Mouse (Mus musculus) heart, embryonic 13.5 days (tissue): ENCODE results near the gene Tmcc2. TPM values are rescaled to one million over a fixed set of nuclear protein-coding genes. Genes with fewer than 3 reads are reported as not detected.

ENCODE experiments used
- ATAC-seq: fragments of 200-750 bp; cut with Nextera tagmentation; 2 replicates; pipeline ENCODE4 v1.8.0; 2017; ENCODE audit warnings: moderate TSS enrichment; ENCODE audit not compliant: insufficient number of reproducible peaks, low FRiP score, low TSS enrichment; ENCODE audit errors: extremely low read depth
- H3K27ac ChIP-seq: fragments of 300-500 bp; sonication (generic); replicated peaks from 2 replicates; pipeline ENCODE4 v1.5.1; 2015; ENCODE audit warnings: moderate library complexity, mild to moderate bottlenecking, inconsistent platforms
- H3K27me3 ChIP-seq: fragments of 300-500 bp; sonication (generic); replicated peaks from 2 replicates; pipeline ENCODE4 v1.6.1; 2015; ENCODE audit warnings: mild to moderate bottlenecking, inconsistent platforms
- H3K36me3 ChIP-seq: fragments of 300-500 bp; sonication (generic); 2 replicates; pipeline ENCODE4 v1.6.1; 2015; ENCODE audit warnings: mild to moderate bottlenecking, inconsistent platforms
- H3K4me1 ChIP-seq: fragments of 300-500 bp; sonication (generic); 2 replicates; pipeline ENCODE4 v1.6.1; 2015; ENCODE audit warnings: inconsistent platforms
- H3K4me2 ChIP-seq: fragments of 300-500 bp; sonication (generic); 2 replicates; pipeline ENCODE4 v1.6.1; 2015; ENCODE audit warnings: inconsistent platforms, mild to moderate bottlenecking, moderate library complexity
- H3K4me3 ChIP-seq: fragments of 300-500 bp; sonication (generic); 2 replicates; pipeline ENCODE4 v1.5.1; 2015; ENCODE audit warnings: moderate library complexity, mild to moderate bottlenecking, inconsistent platforms
- H3K9ac ChIP-seq: fragments of 300-500 bp; sonication (generic); 2 replicates; pipeline ENCODE4 v1.6.1; 2015; ENCODE audit warnings: inconsistent platforms, mild to moderate bottlenecking, moderate library complexity
- H3K9me3 ChIP-seq: fragments of 300-500 bp; sonication (generic); 2 replicates; pipeline ENCODE4 v1.6.1; 2016; ENCODE audit warnings: inconsistent platforms
- WGBS: fragments of 180-500 bp; shearing (Covaris S2); methylation state at CpG from one replicate; pipeline ENCODE4 v1.1.7; 2015; ENCODE audit warnings: mixed read lengths; 5-methylcytosine and 5-hydroxymethylcytosine counted together
- polyA plus RNA-seq: library from polyadenylated mRNA; unstranded; fragments of >200 nt; fragmentation: Nextera tagmentation; extraction: Ambion mirVana; gene quantifications from 2 replicates; pipeline ENCODE4 v1.2.1, GENCODE M21; 2015

Tmcc2 gene
- polyA plus RNA-seq, 1 experiment from 2014 or later: 35.8 TPM

GRCm38 (mm10) chr1:132338027-132338660 lies 52.9 kb downstream of the Tmcc2 start:
- no peak overlapping the region for H3K4me2 ChIP-seq
- H3K9me3 ChIP-seq: no peaks in the 10 kb centered on the region
- no peak overlapping the region for H3K4me3 ChIP-seq
- ATAC-seq: no peak
- no peaks in the 10 kb centered on the region for H3K36me3 ChIP-seq
- 24% methylated on average over 8 of the region's 8 CpGs for WGBS
- H3K27me3 ChIP-seq: no peaks in the 10 kb centered on the region
- H3K9ac ChIP-seq: peak overlapping the region; percentile 38; the same call in 1 of the 2 replicates
- peaks cover 55% of the 10 kb centered on the region for H3K4me1 ChIP-seq
- peak overlapping the region; percentile 65 for H3K27ac ChIP-seq

- Histone ChIP-seq H3K27ac (peak overlapping the region; percentile 65; the same call in 1 of the 2 replicates), H3K4me1 (peaks cover 56% of the 10 kb centered on the region)
- 53% methylated on average over 6 of the region's 6 CpGs for WGBS
These were observed 54.2 kb downstream of the Tmcc2 start for GRCm38 (mm10) chr1:132336921-132337320.

GRCm38 (mm10) chr1:132335378-132335965 lies 55.6 kb downstream of the Tmcc2 start:
- Histone ChIP-seq H3K4me1 (peaks cover 54% of the 10 kb centered on the region), H3K27me3 (no peaks in the 10 kb centered on the region), H3K27ac (peak overlapping the region; percentile 82), H3K9ac (no peak overlapping the region), H3K4me3 (no peak overlapping the region), H3K36me3 (peaks cover 5% of the 10 kb centered on the region; the same call in 1 of the 2 replicates), H3K4me2 (no peak overlapping the region), H3K9me3 (no peaks in the 10 kb centered on the region)
- ATAC-seq: no peak
- WGBS: 35% methylated on average over 12 of the region's 12 CpGs

More at GRCm38 (mm10) chr1:132336921-132337320, 54.2 kb downstream of the Tmcc2 start:
- Histone ChIP-seq H3K27me3 (no peaks in the 10 kb centered on the region), H3K4me2 (no peak overlapping the region), H3K9me3 (no peaks in the 10 kb centered on the region), H3K9ac (no peak overlapping the region), H3K36me3 (peaks cover 2% of the 10 kb centered on the region; the same call in 1 of the 2 replicates), H3K4me3 (no peak overlapping the region)
- no peak for ATAC-seq

GRCm38 (mm10) chr1:132334178-132334801 lies 56.8 kb downstream of the Tmcc2 start:
- Histone ChIP-seq H3K27me3 (no peaks in the 10 kb centered on the region), H3K9ac (peak overlapping the region; percentile 63), H3K4me2 (no peak overlapping the region), H3K4me3 (no peak overlapping the region), H3K27ac (peak overlapping the region; percentile 82), H3K36me3 (peaks cover 5% of the 10 kb centered on the region; the same call in 1 of the 2 replicates), H3K9me3 (no peaks in the 10 kb centered on the region), H3K4me1 (peaks cover 60% of the 10 kb centered on the region)
- ATAC-seq: 0 out of 2 replicates have a peak, but pooled peaks have one; percentile 22
- 21% methylated on average over 6 of the region's 6 CpGs for WGBS

DNA sequence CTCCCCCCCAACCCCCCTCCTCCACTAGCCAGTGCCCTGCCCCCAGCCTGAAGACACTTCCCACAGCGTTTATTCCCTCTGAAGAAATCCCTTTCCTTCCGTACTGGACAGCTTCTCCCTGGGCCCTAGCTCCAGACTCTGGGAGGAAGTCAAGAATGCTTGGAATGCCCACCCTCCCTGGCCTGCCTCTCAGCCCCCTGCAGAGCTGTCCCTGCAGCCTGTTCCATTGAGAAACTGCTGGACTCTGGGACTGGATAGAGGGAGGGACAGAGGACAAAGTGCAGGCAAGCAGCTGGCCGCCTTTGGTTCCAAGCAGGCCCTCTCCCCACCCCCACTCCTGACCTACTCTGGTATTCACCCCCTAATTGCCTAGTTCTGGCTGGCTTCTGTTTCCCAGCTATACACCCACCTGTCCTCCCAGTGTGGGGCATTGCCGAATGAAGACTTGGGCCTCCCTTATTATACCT lies 57.4 kb downstream of the Tmcc2 start:
- Histone ChIP-seq H3K36me3 (peaks cover 7% of the 10 kb centered on the region; the same call in 1 of the 2 replicates), H3K4me1 (peaks cover 60% of the 10 kb centered on the region), H3K4me2 (peak overlapping the region; percentile 27), H3K9ac (peak overlapping the region; percentile 63), H3K27me3 (no peaks in the 10 kb centered on the region), H3K27ac (peak overlapping the region; percentile 82), H3K9me3 (no peaks in the 10 kb centered on the region), H3K4me3 (no peak overlapping the region)
- 0 out of 2 replicates have a peak, but pooled peaks have one; percentile 33 for ATAC-seq
- 8% methylated on average over 4 of the region's 4 CpGs for WGBS

DNA sequence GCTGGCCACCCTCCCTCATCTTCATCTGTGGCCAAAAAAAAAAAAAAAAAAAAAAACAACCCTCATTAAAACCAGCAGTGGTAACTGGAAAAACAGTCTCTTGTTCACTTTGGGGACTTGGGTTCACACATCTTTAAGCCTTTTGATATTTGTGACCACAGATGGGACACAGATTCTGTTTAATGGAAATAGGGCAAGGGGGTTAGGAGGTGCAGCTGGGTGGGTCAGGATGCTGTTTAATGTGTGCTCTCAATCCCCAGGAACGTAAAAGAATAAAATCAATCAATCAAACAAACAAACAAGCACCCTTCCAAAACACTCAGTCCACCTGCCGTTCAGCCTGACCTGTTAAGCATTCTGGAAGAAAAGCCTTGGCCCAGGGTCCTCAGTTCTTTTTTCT lies 57.9 kb downstream of the Tmcc2 start:
- no peaks in the 10 kb centered on the region for H3K27me3 ChIP-seq
- H3K36me3 ChIP-seq: peaks cover 12% of the 10 kb centered on the region; the same call in 1 of the 2 replicates
- H3K4me3 ChIP-seq: no peak overlapping the region
- peak overlapping the region; percentile 82 for H3K27ac ChIP-seq
- peaks cover 56% of the 10 kb centered on the region for H3K4me1 ChIP-seq
- no peaks in the 10 kb centered on the region for H3K9me3 ChIP-seq
- H3K4me2 ChIP-seq: peak overlapping the region; percentile 27
- H3K9ac ChIP-seq: peak overlapping the region; percentile 63; the same call in 1 of the 2 replicates
- WGBS: 24% methylated on average over 2 of the region's 2 CpGs
- ATAC-seq: no peak

GRCm38 (mm10) chr1:132331283-132331682 lies 59.8 kb downstream of the Tmcc2 start:
- Histone ChIP-seq H3K4me2 (no peak overlapping the region), H3K27me3 (no peaks in the 10 kb centered on the region), H3K36me3 (peaks cover 17% of the 10 kb centered on the region; the same call in 1 of the 2 replicates), H3K4me1 (peaks cover 60% of the 10 kb centered on the region), H3K9ac (no peak overlapping the region), H3K4me3 (no peak overlapping the region), H3K27ac (no peak overlapping the region), H3K9me3 (no peaks in the 10 kb centered on the region)
- WGBS: 78% methylated on average over 17 of the region's 17 CpGs
- ATAC-seq: no peak

DNA sequence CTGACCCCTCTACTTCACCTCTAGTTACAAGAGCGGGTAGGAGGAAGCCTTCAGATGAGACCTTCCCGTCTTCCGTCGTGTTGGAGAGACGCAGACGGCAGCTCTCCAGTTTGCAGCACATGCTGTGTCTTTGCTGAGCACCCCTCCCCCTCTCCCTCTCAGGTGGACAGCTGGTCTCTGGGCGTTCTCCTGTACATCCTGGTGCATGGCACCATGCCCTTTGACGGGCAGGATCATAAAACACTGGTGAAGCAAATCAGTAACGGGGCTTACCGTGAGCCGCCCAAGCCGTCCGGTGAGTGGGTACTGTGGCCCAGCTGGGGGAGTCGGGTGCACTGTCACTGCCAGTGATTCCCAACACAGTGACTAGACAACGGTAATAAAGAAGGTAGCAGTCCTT lies 60.7 kb downstream of the Tmcc2 start:
- Histone ChIP-seq H3K36me3 (peaks cover 20% of the 10 kb centered on the region; the same call in 1 of the 2 replicates), H3K9me3 (no peaks in the 10 kb centered on the region), H3K4me2 (no peak overlapping the region), H3K27ac (no peak overlapping the region), H3K4me1 (peaks cover 53% of the 10 kb centered on the region), H3K9ac (no peak overlapping the region), H3K4me3 (no peak overlapping the region), H3K27me3 (no peaks in the 10 kb centered on the region)
- 81% methylated on average over 15 of the region's 15 CpGs for WGBS
- ATAC-seq: no peak

DNA sequence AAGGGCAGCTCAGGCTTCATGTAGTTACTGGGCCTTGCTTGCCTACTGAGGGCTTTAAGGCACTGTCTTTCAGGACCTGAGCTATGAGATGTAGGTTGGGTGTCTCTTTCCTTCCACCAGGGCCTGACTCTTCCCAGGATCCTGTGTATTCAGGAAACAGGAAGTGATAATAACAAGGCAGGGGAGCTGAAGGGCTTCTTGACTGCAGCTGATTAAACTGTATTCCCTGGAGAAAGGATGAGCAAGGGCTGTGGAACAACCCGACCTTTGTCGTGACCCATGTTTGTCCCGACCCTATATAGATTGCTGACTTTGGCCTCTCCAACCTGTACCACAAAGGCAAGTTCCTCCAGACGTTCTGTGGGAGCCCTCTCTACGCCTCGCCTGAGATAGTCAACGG lies 61.4 kb downstream of the Tmcc2 start:
- Histone ChIP-seq H3K4me3 (no peak overlapping the region), H3K4me1 (peaks cover 45% of the 10 kb centered on the region), H3K9ac (no peak overlapping the region), H3K36me3 (peaks cover 22% of the 10 kb centered on the region; the same call in 1 of the 2 replicates), H3K4me2 (no peak overlapping the region), H3K9me3 (no peaks in the 10 kb centered on the region), H3K27ac (no peak overlapping the region), H3K27me3 (no peaks in the 10 kb centered on the region)
- no peak for ATAC-seq
- 61% methylated on average over 7 of the region's 7 CpGs for WGBS

DNA sequence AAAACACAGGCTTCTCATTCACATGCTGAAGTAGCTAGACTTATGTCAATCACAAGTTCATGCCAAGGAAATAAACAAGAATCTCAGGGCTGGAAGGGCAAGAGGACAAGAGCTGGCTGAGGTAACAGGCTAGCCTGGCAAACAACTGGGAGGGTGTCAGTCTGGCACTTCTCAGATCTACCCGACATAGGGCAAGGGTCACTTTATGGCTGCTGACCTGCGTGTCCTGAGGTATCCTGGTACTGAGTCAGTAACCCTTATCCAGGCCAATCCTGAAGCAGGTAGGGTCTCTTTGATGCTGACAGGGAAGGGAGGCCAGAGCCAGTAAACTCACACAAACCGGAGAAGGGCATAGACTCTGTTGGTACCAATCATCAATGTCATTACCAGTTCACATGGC lies 62.5 kb downstream of the Tmcc2 start:
- no peak overlapping the region for H3K4me3 ChIP-seq
- H3K4me1 ChIP-seq: peaks cover 34% of the 10 kb centered on the region
- no peaks in the 10 kb centered on the region for H3K9me3 ChIP-seq
- H3K36me3 ChIP-seq: peaks cover 22% of the 10 kb centered on the region; the same call in 1 of the 2 replicates
- H3K9ac ChIP-seq: no peak overlapping the region
- H3K4me2 ChIP-seq: no peak overlapping the region
- ATAC-seq: no peak
- no peak overlapping the region for H3K27ac ChIP-seq
- H3K27me3 ChIP-seq: no peaks in the 10 kb centered on the region
- whole genome bisulfite sequencing: 81% methylated on average over 3 of the region's 3 CpGs

GRCm38 (mm10) chr1:132327477-132327876 lies 63.6 kb downstream of the Tmcc2 start:
- Histone ChIP-seq H3K27ac (no peak overlapping the region), H3K4me3 (no peak overlapping the region), H3K4me1 (peaks cover 34% of the 10 kb centered on the region), H3K36me3 (peaks cover 22% of the 10 kb centered on the region; the same call in 1 of the 2 replicates), H3K4me2 (0 out of 2 replicates have a peak overlapping the region, but pooled peaks have one; percentile 4), H3K27me3 (no peaks in the 10 kb centered on the region), H3K9me3 (no peaks in the 10 kb centered on the region), H3K9ac (no peak overlapping the region; the same call in 1 of the 2 replicates)
- WGBS: 50% methylated on average over 17 of the region's 17 CpGs
- no peak for ATAC-seq
